ENCODE assay signal across 16 mouse cellular contexts in the genomic region with DNA sequence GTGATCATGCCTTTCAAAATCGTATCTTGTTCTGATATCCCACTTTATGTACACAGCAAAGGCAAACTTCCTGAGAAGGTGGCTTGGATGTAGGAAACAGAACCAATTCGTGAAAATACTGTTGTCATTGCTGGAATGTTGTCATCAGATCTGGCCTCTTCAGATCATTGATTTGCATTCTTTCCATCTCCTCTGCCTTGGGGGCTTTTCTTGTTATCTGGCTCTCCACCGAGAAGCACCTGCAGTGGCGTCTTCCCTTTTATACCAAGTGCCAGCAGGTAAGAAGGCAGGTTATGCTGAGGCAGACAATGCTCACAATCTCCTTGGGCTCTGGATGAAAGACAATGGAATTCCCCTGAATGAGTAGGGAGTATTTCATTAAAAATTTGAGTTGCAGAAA.
"Had no signal": no experiment of that assay in that cellular context is flagged by ENCODE, and none has a peak within 500 bp of the region (broad histone marks: within the 10 kb centered on the region; RNA-seq: fewer than 3 reads in every experiment).

No protein-coding gene starts in this region.

- H3K9me3 ChIP-seq: neural tube, embryonic 12.5 days; neural tube, embryonic 13.5 days; neural tube, embryonic 15.5 days; stomach, embryonic 15.5 days had no signal

- H3K4me2 ChIP-seq: neural tube, embryonic 12.5 days; neural tube, embryonic 13.5 days; neural tube, embryonic 15.5 days; stomach, embryonic 15.5 days had no signal

- H3K9ac ChIP-seq: neural tube, embryonic 12.5 days; neural tube, embryonic 13.5 days; neural tube, embryonic 15.5 days; stomach, embryonic 15.5 days had no signal

- H3K27ac ChIP-seq: neural tube, embryonic 12.5 days; neural tube, embryonic 13.5 days; neural tube, embryonic 15.5 days; stomach, embryonic 15.5 days; stomach, postnatal 0 days had no signal

- H3K4me3 ChIP-seq: neural tube, embryonic 12.5 days; neural tube, embryonic 13.5 days; neural tube, embryonic 15.5 days; stomach, embryonic 15.5 days had no signal

- H3K4me1 ChIP-seq: neural tube, embryonic 12.5 days; neural tube, embryonic 13.5 days; neural tube, embryonic 15.5 days; stomach, embryonic 15.5 days had no signal

- H3K36me3 ChIP-seq: neural tube, embryonic 12.5 days; neural tube, embryonic 13.5 days; neural tube, embryonic 15.5 days; stomach, embryonic 15.5 days had no signal

- H3K27me3 ChIP-seq: neural tube, embryonic 12.5 days; neural tube, embryonic 13.5 days; neural tube, embryonic 15.5 days; stomach, embryonic 15.5 days had no signal

- DNase-seq: retina, postnatal 1 day; right cerebral cortex, adult 18-20 months; right cerebral cortex, postnatal 14 days; right cerebral cortex, postnatal 4 days; spleen, adult 18-20 months; thymus, adult 18-20 months; thymus, adult 2 months; thymus, postnatal 14 days; thymus, postnatal 25 days; thymus, postnatal 36 days; thymus, postnatal 4 days had no signal
